Mouse (Mus musculus) thymus, postnatal 25 days (tissue): ENCODE measurements around the gene Sept1.
A peak's percentile ranks its signal among the peaks of the same experiment; 100 is the strongest.

Experiments
- DNase-seq: peaks from one replicate; pipeline ENCODE4 v3.0.0; 2022

The Sept1 gene

DNA sequence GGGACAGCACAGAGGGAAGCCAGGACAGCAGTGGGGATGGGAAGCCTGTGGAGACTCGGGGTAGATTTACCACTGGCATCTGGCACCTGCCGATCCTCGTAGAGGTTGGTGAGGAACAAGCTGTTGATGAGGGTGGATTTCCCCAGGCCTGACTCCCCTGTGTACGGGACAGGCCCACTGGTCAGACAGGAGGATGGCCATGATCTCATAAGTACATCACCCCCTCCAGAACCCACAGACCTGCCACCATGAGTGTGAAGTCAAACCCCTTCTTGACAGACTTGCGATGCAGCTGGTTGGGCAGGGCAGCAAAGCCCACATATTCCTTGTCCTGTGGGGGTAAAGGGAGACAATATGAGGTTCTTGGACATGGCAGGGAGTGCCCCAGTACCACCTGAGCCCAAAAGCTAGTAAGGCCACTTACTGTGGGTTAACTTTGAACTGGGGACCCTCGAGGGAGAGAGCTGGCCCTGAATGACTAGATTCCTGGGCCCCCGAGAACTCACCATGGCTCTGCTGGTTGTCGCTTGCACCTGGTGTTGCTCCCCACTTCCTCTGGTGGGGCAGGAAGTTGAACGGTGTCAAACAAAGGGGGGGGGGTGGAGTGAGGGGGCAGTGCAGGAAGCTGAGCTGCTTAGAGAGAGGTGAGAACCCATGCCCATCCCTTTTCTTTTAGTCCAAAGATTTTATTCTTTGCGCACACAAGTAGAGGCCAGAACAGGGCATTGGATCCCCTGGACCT lies 14.9 kb downstream of the Sept1 start:
- DNase-seq: peak; percentile 84

DNA sequence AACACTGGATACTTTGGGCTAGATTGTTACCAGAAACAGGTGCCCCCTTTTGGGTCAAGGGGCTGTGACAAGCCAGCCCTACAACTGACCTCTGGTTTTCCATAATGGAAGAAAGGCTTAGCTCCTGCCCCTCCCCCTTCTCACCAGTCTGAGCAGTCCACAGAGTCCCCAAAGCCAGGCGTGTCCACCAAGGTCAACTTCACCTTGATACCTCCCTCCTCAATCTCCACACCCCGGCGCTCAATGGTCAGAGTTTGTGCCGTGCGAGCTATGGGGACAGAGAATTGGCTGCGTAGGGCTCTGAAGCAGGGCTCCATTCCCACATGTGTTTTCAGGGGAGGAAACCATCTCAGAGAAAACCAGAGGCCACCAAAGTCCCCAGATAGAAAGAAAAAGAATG lies 15.5 kb downstream of the Sept1 start:
- DNase-seq: no peak

DNA sequence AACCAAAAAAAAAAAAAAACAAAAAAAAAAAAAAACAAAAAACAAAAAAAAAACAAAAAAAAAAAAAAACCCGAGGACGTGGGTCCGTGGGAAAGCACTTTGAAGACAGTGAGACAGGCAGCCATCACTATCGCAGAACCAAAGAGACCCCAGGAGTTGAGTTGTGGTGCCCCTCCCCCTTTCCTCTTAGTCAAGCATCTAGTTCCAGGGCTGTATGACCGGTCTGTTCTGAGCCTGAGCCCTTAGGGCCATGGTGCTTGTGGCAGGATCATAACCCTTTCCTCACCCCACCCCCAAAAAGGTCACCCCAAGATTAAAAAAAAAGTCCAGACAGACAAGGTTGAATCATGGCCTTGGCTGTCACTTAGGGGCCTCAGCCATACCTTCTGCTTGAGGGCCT lies 16.6 kb downstream of the Sept1 start:
- no peak for DNase-seq

DNA sequence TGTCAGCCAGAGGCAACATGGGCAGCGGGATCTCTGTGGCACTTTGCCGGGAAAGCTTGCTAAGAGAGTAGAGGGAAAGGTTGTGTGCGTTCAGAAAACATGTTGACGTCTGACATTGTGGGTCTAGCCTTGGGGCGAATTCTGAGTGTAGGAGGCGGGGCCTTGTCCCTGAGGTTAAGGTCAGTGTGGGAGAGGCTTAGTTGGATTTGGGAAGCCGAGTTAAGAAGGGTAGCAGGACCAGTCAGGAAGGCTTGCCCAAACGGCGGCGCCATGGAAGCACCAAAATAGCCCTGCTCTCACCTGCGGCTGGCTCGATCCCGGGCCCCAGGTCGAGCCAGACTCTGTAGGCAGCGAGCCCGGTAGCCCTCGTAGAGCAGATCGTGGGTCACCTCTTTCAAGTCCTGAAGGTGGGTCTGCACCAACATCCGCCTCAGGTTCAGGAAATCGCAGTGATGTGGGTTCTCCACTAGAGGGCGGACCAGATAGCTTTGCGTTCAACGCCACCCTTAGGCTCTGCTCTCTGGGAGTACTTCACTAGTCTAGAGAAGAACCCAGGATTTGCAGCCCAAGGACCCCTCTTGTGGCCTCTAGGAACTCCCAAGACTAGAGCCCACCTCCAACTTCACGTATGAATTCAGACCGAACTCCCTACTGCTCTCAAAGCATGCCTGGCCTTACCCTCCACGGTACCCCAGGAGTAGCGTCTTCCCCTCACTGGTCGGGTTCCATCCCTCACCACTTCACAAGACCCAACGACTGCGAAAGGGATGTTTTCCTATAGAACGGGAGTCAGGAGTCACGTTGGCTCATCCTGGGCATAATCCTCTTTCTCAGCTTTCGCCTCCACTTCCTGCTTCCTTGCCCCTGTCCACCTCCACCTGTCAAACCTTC lies 17.7 kb downstream of the Sept1 start:
- DNase-seq: peak; percentile 83

DNA sequence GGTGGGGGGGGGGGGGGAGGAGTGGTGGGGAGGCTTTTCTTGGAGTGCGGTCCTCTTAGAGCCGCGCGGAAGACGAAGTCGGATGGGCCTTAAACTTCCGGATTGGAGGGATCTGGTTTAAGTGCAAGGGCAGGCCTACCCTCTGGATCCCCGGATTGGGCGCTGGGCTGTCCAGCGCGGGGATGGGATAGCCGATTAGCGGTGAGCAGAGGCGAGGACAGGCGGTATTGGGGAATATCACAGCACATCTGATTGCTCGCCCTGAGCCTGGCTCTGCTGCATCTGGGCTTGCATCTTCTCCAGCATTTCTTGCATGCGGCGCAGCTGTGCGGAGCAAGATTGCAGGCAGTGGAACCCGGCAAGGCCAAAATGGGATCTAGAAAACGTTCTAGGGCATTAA lies 18.4 kb downstream of the Sept1 start:
- DNase-seq: no peak

DNA sequence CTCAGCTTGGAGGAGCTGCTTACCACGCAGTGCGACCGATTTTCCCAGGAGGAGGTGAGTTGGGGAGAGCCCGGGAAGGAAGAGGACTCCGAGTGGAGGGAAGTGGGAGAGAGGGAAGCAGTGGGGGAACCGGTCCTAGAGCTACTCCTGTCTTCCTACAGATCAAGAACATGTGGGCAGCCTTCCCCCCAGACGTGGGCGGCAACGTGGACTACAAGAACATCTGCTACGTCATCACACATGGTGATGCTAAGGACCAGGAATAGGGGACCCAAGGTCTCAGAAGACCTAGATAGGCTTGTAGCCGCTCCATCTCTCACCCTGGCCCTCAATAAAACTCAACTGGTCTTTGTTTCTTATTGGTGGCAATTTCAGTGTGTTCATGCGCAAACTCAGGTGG lies 19.0 kb downstream of the Sept1 start:
- no peak for DNase-seq

DNA sequence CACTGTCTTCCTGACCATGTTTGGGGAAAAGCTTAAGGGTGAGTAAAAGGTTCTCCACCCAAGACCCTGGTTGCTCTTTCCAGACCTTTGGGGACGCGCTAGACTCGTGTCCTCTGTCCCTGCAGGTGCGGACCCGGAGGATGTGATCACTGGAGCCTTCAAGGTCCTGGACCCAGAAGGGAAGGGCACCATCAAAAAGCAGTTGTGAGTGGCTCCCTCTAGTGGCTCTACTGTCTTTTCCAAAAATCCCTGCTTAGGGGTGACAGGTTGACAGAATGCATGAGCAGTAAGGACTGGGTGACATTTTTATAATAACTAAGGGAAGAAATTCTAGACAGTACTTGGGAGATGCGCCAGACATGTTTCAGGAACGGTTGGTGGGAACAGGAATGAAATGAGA lies 19.4 kb downstream of the Sept1 start:
- peak; percentile 57 for DNase-seq

DNA sequence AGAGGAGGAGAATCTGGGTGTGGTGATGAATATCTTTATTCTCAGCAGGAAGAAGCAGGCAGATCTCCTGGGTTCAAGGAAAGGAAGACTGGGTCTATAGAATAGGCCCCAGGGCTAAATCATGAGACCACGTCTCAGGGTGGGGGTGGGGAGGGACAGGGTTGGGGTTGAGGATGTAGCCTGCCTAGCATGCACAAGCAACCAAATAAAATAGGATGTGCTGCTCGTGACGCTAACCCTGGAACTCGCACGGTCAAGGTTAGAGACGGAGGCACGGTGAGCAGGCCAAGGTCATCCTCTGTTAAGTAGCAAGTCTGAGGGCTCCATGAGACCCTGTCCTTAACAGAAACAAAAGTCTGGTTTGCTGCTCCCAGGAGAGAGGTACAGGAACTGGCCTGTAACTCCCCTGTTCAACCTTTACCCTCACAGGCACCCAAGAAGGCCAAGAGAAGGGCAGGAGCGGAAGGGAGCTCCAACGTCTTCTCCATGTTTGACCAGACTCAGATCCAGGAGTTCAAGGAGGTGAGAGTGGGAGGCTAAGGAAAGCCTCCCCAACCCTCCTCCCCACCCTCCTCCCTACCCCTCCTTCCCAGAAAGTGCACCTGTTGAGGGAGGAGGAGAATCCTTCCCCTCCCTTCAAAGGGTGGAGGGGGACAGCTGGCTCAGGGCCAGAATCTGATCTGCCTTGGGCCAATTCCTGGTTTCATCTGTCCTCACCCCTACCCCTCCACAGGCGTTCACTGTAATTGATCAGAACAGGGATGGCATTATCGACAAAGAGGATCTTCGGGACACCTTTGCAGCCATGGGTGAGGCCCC lies 20.3 kb downstream of the Sept1 start:
- no peak for DNase-seq

DNA sequence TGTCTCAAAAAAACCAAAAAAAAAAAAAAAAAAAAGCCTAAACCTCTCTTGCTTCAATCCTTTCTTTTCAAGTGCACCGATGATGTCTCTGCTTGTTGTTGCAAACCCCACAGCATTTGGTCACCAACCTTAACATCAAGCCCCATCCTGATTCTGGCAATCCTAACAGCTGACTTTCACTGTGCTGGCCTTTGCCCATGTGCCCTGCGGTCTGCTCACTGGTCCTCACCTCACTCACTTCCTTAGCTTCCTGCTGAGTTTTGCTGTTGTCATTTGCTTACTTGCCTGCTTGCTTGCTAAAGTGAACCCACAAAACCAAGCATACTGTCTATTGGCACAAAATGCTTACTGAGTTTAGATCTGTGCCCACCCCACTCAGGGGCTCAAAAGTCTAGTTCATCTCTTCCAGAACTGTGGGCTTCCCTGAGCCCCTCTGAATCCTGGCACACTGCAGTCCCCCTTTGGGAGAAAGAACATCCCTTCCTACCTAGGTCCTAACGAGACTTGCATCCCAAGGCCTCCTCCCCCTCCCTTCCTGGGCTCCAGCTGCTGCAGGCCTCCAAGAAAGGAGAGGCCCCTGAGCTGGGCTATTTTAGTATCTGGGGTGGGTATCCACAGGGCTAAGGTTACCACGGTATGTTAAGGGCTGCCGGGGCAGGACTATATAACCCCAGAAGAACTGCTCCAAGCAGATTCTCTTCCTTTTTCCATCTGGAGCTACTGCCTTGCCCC lies 21.8 kb downstream of the Sept1 start:
- DNase-seq: peak; percentile 34

DNA sequence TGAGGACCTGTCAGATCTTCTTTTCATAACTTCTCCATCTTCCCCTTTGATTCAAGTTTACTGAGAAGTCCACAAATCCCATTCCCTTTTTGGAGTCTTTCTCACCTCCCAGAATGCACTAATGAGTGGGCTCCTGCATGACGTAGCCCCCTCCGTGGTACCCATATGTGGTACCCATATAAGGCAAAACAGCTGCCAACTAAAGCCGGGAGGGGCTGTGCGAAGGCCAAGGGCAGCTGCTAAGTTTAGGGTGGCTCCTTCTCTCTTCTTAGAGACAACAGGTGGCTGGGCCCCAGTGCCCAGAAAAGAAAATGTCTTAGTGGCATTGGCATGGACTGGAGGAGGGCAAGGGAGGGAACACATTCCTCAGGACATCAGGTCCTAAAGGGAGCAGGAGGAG lies 22.7 kb downstream of the Sept1 start:
- DNase-seq: peak; percentile 54

DNA sequence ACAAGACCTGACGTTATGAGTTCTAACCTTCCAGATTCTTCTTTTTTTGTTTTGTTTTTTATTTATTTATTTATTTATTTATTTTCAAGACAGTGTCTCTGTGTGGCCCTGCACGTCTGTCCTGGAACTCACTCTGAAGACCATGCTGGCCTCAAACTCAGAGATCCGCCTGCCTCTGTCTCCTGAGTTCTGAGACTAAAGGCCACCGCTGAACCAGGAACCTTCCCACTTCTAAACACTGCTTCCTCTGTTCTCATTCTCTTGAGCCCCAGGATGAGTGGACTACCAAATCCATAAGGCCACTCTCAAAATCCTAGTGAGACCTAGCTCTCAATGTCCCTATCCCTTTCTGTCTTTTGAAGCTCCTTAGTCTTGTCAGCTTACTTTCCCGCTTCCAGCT lies 23.1 kb downstream of the Sept1 start:
- DNase-seq: no peak

DNA sequence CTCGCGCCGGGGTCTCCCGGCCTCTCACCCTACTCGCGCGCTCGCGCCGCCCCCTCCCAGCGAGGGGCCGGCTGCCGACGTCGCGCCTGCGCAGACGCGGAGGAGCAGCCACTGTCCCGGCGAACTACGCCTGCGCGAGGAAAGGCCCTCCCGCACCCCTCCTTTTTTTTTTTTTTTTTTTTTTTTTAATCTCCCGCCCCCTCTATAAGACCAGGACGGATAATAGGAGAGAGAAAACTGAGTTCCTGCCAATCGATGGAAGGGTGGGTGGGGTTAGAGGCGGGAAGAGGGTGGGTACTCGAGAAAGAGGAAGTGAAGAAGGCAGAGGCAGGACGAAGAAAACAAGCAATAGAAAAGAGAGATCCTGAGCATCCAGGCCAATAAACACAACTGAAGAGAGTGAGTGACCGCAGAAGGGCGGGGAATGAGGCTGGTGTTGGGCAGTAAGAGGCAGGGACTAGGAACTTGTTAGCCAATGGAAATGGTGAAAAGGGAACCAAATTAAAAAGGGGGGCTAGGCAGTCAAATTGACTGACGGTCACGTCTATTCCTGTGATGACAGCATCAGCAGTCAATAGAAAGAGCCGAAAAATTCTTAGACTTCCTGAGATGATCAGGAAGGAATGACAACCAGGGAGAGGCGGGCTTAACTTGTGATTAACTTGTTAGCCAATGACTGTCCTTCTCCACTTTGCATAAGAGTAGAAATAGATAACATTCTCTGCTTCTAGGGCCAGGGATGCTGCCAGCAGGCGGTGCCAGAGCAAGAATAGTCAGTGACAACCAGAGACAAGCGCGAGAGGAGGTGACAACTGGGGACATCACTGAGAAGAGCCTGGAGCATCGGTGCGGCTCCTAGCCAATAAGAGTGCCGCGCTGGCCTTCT lies 24.1 kb downstream of the Sept1 start, which contains the start of gene Mylpf:
TSS of gene Mylpf (plus strand) at position 338 of the 886 bp plus-strand sequence.
- DNase-seq: peak; percentile 95

DNA sequence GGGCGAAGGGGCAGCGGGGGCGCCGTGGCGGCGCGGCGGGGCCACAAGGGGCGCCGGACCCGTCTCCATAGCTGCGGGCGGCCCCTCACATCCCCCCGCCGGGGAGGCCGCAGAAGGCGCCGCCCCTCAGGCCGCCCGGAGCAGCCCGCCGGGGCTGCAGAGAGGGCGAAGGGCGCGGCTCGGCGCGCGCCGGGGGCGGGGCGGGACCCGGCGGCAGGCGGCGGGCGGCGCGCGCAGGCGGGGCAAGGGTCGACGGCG lies 24.7 kb downstream of the Sept1 start, which contains the start of gene Tbc1d10b:
TSS of gene Tbc1d10b (minus strand) at position 174 of the 258 bp plus-strand sequence.
- DNase-seq: no peak

DNA sequence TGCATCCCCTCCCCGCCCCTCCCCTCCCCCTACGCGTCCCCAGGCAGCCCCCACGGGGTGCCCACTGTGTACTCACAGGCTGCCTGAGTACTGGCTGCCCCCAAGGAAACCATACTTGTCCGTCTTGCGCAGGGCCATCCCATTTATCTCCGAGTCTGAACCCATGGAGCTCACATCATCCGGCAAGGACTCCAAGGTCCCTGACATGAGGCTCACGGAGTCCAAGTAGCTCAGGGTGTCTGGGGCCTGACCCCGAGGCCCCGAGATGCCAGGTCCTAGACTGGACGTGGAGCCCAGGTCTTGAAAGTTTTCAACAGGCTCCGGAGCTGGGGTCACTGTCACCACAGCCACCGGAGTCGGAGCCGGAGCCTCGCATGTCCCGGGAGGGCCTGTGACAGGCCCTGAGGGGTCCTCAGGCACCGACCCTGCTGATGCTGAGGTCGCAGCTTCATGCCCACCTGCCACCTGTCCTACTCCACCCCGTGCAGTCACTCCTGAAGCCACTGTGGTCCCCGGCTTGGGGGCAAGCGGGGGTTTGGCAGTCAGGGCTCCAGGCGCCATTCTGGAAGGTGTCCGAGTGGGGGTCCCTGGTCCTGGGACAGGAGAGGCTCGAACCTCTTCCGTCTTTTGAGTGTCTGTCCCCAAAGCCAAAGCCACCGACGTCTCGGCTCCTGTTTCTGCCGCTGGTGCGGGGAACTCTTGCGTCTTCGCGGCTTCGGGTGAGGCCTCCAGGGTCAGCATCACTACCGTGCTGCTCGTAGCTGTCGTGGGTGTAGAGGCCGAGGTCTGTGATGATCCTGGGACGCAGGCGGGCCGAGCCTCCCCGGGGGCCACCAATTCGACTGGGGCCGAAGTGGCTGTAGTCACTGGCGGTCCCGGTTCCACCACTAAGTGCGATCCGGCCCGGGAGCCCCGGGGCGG lies 25.3 kb downstream of the Sept1 start:
- no peak for DNase-seq

DNA sequence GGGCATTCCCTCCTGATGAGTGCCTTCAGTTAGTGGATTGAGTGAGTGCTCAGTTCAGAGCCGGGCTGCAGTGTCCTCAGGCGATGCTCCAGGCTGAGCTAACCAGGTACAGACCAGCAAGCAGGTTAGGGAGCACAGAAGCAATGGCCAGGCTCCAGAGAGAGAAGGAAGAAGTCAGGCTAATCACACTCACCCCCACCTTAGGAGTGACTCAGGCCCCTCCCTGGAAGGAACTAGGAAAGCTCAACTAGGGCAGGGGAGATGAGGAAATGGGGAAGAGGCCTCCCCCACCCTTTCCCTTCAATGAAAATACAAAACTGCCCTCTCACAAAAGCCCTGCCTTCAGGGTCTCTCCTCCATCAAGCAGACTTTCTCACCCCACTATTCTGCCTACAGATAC lies 26.3 kb downstream of the Sept1 start:
- no peak for DNase-seq

DNA sequence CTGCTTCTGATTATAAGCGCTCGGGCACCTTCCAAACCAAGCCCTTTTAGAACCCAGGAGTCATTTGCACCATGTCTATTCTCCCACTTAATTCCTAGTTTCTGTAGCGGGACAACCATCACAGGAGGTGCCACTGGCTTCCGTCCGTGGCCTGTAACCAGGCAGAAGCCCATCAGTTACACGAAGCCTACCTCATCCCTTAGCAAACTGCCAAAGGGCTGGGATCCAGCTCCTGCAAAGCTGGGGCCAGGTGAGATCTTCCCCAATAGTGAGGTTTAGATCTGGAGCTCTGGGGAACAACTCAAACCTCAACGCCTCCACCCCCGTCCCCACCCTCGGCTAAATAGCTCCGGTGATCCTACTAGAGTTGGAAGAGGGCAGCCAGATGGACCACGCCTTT lies 36.4 kb downstream of the Sept1 start:
- DNase-seq: no peak

DNA sequence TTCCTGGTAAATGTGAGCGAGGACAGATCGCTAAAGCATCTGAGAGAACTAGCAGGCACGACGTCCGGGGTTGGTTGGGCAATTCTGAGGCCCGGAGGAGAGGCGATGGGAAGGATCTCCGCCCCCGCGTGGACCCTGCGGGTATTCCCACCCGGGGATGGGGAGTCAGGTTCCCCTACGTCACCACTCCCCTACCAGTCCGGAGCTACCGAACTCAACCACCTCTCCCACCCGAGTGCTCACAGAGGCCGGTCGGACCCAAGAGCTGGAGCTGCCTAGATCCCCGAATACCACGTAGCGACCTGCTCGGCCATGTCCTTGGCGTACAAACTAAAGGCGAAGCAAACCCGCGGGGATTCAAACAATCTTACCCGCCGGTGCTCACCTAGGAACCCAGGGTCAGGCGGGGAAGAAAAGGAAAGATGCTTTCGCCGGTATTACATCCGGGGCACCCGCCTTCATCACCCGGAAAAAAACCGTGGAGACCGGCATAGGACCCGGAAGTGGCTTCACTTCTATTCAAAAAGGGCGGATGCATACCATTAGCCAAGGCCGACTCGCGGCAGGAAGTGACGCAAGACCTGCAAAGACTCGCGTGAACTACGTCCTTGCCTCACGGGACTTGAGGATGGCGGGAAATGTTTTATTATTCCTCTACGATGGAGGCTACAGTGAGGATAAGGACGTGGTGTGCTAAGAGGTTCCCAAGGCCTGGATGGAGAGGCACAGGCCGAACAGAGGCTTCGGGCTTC lies 37.2 kb downstream of the Sept1 start, which contains the start of gene Cd2bp2:
TSS of gene Cd2bp2 (minus strand) at position 507 of the 752 bp plus-strand sequence.
- peak; percentile 93 for DNase-seq

DNA sequence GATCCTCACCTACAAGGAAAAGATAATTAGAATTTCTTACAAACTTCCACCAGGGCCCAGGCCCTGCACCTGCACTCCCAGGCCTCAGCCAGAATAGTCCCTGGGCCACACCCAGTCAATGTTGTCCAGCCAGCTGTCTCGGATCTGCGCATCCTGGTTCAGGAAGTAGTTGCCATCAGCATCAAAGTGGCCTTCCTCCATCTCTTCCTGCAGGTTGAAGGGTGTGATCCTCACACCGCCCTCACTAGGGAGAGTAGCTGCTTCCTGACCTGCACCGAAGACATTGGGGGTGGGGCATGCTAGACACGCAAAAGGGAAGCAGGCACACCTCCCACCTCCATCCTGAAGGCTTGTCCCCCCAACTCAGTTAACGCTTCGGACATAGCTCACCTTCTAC lies 38.3 kb downstream of the Sept1 start:
- no peak for DNase-seq

DNA sequence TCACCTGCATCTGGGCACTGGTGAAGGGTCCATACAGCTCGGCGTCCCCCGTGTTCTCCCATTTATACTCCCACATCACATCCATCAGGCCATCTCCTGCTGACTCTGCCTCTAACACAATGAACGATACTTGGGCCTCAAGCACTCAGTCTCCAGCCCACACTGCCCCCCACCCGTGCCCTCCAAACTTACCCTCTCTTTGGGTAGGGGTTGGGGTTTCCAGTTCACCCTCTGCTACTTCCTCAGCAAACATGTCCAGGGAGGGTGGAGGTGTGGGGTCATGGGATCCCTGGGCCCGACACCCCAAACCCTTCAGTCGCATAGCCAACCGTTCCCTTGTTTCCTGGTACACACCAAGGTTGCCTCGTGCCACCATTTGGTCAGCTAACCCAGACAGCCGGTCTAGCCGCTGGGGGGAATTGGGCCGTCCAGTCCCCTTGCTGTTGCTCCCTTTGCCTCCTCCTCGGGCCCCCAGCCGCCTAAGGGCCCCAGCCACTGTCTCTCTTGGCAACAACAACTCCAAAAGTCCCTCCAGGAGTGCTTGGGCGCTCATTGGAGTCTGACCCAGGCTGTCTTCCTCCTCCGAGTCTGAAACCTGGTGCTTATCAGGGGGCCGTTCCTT lies 38.8 kb downstream of the Sept1 start:
- DNase-seq: no peak
